Mouse (Mus musculus): ENCODE measurements around the gene Psg22.
A peak's percentile ranks its signal among the peaks of the same experiment; 100 is the strongest.
"Not testable (repeated sequence)": the region's sequence is repeated elsewhere in the genome, so short reads cannot be mapped to it uniquely, and the experiment has no call there.

Psg22 gene

DNA sequence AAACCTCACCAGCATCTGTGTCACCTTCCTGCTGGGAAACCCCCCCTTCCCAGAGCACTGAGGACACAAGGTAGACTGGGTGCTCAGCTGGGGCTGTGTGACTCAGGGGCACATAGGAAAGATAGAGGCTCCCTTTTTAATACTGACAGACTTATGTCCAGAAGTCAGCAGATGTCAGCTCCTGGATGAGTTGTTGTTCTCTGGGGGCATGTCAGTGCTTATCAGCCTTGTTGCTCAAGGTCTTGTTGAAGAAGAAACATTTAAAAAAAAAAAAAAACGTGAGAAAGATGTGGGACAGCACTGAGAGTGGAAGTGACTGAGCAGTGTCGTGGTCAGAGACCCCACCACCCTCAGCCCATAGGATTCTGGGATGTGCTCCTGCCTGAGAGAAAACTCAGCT lies at the start of gene Psg22:
Gene Psg22, plus strand, starts transcription at position 301 of the 400 bp plus-strand sequence.
- no peak for DNase-seq (ENCODE audit: extremely low spot score)

DNA sequence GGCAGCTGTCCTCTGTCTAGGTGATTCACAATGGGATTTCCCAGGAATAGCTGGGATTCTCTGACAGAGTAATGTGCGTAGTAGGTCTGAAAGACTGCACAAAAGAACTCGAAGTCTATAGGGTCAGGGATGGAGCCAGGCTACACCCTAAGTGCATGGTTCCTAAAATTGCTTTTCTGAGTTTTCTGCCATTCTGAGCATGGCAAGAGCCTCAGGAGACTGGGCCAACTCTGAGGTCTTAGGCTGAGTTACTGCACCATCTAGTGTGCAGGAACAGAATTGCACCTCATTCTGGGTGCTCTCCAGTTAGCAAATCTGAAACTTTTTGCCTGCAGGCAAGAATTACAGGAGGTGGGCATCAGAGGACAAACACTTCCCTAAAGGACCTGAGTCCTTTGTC lies 38.1 kb upstream of the Psg22 start:
- peak; percentile 22 for DNase-seq (ENCODE audit: extremely low spot score)

DNA sequence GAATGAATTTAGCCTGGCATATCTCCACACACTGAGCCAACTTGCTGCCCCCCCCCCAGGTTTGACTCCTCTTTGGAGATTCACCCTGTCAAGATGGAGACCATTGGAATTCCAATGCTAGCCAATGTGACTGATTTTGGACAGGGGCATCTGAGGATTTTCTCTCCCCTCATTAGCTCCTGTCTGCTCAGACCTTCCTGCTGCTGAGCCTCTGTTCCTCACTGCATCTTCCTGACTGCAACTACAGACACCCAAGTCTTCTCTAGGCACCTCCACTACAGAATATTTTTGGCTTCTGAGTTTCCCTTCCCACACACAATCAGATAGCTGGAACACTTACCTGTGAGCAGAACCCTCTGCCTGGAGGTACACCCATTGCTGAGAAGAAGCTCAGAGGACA lies 32.3 kb upstream of the Psg22 start:
- no peak for DNase-seq (ENCODE audit: extremely low spot score)

DNA sequence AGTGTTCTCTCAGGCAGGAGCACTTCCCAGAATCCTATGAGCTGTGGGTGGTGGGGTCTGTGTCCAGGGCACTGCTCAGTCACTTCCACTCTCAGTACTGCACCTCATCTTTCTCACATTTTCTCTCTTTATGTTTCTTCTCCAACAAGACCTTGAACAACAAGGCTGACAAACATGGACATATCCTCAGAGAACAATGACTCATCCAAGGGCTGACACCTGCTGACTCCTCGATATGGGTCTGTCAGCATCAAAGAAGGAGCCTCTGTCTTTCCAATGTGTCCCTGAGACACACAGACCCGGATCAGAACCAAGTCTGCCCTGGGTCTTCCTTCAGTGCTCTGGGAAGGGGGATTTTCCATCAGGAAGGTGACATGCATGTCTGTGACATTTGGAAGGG lies 31.8 kb upstream of the Psg22 start, which contains the start of gene Psg20:
Gene Psg20, minus strand, starts transcription at position 101 of the 400 bp plus-strand sequence.
- no peak for DNase-seq (ENCODE audit: extremely low spot score)

DNA sequence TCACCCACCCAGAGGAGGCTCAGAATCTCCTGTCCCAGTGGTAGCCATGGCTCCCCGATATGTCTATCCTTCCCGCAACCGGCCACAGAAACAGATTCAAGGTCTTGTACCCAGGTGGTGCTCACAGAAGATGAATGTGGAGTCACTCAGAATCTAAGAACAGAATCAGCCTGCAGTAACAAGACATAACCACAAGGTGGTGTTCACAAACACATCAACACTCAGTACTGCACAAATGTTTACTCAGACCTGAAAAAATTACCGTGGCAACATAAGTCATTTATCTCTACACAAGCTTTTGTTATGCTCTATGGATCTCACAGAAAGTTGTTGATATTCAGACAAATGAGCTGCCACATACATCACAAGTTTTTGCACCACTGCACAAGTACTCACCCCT lies 7.6 kb upstream of the Psg22 start:
- DNase-seq (ENCODE audit: extremely low spot score) = peak; percentile 2

DNA sequence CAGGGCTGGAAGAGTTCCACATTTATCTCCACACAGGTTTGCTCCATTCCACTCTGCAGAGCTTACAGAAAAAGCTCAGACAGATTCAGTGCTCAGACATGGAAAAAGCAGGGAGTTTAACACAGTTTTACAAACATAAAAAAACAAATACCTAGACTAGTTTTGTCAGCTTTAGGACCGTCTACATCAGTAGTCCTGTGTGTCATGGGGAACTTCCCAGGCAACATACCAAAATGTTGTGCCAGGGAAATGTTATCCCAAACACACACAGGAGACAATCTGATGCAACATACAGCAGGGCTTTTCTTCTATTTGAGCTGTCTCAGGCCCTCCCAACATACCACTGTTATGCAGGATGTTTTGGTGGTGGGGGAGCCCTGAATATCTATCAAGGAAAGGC lies 7.0 kb upstream of the Psg22 start:
- no peak for DNase-seq (ENCODE audit: extremely low spot score)

DNA sequence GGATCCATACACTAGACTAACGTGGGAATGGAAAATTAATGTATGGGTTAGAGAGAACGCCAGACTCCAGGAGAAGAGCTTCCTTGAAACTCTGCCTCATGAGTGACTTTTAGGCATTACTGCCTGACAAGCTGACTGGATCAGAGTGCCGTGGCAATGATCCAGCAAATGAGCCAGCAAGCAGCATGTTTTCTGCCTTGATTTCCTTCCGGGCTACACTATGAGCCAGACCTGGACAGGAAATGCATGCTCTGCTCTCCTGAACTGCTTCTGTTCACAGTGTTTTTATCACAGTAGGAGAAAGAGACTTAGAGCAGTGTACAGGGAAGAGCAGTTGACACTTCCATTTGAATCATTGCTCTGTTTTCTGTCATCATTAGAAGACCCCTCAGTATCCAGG lies 2.3 kb upstream of the Psg22 start:
- no peak for DNase-seq (ENCODE audit: extremely low spot score)

DNA sequence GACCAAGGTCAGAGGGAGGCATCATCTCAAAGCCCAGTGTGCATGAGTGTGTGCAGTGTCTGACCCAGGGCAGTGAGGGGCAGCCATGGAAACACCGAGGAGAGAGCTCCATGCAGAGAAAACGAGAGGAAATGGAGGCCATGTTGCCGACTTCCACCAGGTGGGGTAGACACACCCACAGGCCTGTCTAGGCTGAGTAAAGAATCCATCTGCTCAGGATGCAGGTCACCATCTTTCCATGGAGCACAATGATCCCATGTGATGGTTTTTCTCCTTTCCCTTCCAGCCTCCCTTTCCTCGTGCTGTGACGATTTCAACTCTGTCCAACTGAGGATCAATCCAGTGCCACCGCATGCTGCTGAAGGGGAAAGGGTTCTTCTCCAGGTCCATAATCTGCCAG lies 6.1 kb downstream of the Psg22 start:
- DNase-seq (ENCODE audit: extremely low spot score) = no peak

DNA sequence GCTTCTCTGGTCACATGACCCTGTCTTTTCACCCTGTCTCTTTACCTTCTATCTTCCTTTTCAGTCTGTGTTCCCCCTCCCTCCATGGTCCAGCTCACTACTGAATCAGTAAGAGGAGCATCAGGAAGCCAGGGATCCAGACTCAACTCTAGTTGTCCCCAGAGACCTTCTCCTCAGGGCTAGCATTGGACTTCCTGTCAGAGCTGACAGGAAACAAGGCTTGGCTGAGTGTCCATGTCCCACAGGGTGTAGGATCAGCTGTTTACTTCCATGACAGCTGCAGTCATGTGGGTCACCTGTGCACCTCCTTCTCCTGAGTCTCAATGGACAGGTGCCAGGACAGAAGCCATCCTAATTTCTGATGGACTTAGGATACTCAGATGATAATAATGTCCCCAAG lies 8.0 kb downstream of the Psg22 start:
- DNase-seq (ENCODE audit: extremely low spot score) = not testable (repeated sequence)

DNA sequence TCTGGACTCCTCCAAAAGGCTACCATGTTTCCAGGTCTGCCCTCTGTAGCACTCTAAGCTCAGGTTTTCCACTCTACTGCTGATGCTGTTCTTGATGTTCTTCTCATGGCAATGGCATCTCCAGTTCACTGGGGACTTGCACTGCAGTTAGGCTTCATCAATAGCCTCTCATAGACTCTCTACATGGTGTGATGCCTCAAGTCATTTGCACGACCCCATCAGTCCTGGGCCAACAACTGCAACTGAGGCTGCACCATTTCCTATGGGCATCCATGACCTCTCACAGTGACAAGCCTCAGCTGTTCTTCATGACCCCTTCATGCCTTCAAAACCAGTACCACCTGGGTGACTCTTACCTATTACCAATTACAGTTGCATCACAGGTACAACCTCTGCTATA lies 10.5 kb downstream of the Psg22 start:
- DNase-seq (ENCODE audit: extremely low spot score) = no peak

DNA sequence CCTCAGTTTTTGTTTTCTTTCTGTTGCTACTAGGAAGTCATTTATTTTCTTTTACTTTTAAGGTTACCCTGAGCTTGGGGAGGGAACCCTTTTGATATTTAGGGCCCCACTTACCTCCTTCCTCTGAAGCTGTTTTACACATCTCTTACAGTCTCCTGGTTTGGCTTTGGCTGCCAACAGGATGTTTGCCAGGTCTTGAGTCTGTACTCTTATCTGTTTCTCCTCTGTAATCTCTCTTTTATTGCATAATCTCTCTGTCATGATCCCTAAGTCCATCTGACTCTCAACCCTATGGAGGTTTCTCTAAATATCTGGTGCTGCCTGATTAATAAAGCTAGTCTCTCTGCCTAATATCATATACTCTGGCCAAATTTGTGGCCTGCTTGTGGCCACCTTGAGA lies 15.2 kb downstream of the Psg22 start:
- DNase-seq (ENCODE audit: extremely low spot score) = no peak

DNA sequence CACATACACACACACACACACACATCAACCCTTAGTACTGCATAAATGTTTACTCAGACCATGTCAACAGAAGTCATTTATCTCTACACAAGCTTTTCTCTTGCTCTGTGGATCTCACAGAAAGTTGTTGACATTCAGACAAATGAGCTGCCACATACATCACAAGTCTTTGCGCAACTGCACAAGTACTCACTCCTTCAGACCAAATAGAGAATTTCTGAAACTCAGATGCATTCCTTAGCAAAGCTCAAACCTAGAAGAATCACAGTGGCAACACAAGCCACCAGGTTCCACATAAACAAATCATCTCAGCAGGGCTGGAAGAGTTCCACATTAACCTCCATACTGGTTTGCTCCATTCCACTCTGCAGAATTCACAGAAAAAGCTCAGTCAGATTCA lies 16.6 kb downstream of the Psg22 start:
- DNase-seq (ENCODE audit: extremely low spot score) = no peak

DNA sequence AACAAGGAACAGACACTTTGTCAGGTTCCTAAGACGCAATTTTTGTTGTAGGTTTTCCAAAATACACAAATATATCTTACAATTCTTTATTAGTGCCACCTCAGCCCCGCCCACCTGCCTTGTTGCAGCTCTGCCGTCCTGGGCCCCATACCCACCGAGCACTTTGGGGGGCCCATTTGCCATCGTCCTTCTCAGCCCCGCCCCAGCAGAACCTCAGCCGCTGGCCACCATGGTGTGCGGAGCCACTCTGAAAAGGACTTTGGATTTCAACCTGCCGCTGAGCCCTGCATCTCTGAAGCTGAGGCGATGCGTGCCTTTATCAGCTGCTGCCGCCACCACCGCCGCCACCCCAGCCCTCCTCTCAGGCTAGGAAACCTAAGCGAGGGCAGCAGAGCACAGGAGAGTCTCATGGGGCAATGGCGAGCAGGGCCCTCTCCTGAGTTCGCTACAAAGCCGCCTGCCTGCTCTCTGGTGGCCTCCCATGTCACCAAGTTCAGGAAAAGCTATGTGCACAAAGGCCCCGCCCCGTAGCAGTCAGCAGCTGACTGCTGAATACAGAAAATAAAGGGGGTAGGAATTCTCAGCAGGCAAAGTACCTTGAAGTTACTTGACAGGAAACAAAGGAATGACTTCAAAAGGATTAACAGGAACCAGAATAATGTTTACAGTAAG lies 28.4 kb downstream of the Psg22 start:
- DNase-seq (ENCODE audit: extremely low spot score) = peak; percentile 41

DNA sequence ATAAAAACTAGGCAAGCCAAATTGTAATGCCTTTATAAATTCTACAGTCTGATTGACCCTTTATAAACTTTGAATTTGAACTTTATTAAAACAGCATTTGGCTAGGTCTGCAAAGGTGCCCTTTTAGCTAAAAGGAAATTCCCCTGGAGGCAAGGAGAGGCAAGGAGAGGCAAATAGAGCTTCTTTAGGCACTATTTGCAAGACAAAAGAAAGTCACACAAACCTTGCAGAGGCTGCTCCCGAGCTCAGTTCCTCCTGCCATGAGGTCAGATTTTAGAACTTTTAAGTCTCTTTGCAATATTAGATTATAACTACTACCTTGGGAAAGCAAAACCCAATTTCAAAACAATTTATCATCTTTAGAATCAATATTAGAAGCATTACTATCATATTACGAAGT lies 29.5 kb downstream of the Psg22 start:
- not testable (repeated sequence) for DNase-seq (ENCODE audit: extremely low spot score)

DNA sequence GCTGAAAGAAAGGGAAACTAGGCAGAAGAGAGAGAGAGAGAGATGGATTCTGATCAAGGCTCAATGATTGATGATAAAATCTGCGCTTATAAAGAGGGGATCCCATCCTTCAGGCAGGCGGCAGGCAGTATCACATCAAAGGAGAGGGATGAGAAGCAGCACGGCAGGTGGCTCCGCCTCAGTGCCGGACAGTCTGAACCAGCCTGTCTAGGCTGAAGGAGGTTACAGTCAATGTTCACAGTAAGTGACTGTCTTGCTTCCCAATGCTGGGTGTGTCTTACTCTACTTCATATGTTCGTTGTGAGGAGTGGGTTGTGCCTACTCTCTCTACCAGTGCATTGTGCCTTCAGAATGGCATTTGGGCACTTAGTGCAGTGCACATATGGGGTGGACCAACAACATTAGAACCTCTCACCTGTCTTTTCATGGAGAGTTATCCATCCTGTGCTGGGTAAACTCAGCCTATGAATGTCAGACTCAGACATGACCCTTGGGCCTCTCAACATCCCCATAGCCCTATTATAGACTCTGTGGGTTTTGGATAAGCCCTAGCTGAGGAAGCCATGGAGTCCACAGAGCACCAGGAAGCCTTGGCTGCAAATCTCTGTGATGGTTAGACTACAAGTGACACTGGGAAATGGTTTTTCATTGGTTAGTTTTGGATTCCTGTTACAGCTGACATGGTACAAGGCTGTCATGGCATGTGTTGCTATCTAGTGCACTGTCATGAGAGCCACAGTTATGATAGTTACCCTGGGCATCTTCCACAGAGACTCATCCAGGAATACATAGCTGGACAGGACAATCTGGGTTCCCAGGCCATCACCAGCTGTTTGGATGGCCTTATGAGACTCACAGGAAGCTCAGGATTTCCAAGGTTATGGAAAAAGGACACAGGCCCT lies 31.4 kb downstream of the Psg22 start:
- DNase-seq (ENCODE audit: extremely low spot score) = peak; percentile 13

DNA sequence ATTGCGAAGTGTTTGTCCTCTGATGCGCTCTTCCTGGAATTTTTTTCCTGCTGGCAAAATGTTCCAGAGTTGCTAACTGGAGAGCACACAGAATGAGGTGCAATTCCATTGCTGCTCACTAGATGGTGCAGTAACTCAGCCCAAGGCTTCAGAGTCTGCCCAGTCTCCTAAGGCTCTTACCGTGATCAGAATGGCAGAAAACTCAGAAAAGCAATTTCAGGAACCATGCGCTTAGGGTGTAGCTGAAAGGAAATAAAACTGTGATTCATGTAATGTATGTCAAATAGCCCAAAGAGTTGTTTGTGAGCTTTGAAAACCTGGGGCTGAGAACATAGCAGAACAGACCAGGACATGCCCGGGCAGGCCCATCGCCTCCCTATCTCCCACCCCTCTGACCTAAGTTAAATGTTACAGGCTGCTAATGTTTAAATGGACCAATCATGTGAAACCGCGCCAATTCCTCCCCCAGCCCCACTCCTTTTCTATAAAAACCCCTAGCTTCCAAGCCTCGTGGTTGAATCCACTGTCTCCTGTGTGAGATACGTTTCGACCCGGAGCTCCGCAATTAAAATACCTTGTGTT lies 32.1 kb downstream of the Psg22 start:
- peak; percentile 65 for DNase-seq (ENCODE audit: extremely low spot score)

DNA sequence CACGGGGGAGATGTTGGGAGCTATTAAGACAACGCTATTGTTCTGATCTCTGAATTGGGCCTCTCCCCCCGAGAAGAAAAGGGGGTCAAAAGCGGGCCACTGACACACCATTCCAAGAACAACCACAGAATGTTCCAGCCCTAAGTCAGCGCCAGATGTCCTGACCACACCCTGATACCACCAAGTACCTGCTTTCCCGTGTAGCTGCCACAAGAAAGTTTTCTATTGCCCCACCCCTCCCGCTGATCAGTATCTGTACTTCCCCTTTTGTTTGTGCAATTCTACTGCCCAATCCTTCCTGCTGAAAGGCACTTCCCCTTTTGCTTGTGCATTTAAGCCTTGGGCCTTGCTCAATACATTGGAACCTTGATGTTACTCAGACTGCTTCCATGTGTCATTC lies 42.3 kb downstream of the Psg22 start:
- DNase-seq (ENCODE audit: extremely low spot score) = not testable (repeated sequence)

DNA sequence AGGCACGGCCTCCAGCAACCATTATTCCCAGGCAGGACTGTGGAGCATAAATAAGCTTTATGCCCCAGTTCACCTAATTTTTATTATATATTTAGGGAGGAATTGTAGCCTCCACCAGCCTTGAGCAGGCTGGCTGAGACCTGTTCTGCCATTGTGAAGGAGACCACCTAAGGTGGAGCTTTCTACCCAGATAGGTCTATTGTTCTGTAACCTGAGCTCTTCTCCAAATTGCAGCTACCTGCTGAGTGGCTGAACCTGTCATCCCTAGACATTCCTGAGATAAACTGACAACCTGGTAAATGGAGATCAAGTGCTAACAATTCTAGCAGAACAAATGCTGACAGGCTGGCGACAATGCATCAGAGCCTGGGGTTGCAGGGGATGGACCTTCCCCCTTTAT lies 45.0 kb downstream of the Psg22 start:
- not testable (repeated sequence) for DNase-seq (ENCODE audit: extremely low spot score)
